Mouse (Mus musculus) testis, adult 2 months (tissue): ENCODE results near the gene Rnf31. TPM values are rescaled to one million over a fixed set of nuclear protein-coding genes. Genes with fewer than 3 reads are reported as not detected.

Experiments
- H3K27ac ChIP-seq: fragments of 200-500 bp; 2 replicates; pipeline ENCODE4 v1.5.1; 2012; ENCODE audit warnings: low read depth, low read length; ENCODE audit not compliant: control insufficient read depth, insufficient read depth
- H3K27me3 ChIP-seq: fragments of 200-500 bp; 2 replicates; pipeline ENCODE4 v1.6.1; 2012; ENCODE audit warnings: mild to moderate bottlenecking, low read length, moderate library complexity; ENCODE audit not compliant: control insufficient read depth, insufficient read depth
- H3K36me3 ChIP-seq: fragments of 200-500 bp; 2 replicates; pipeline ENCODE4 v1.6.1; 2012; ENCODE audit warnings: mild to moderate bottlenecking, low read length; ENCODE audit not compliant: control insufficient read depth, insufficient read depth
- H3K4me1 ChIP-seq: fragments of 200-500 bp; 2 replicates; pipeline ENCODE4 v1.6.1; 2012; ENCODE audit warnings: low read length; ENCODE audit not compliant: control insufficient read depth, insufficient read depth
- H3K4me3 ChIP-seq: fragments of 200-500 bp; 2 replicates; pipeline ENCODE4 v1.5.1; 2012; ENCODE audit warnings: low read depth, mild to moderate bottlenecking, low read length, moderate library complexity, mixed read lengths; ENCODE audit not compliant: control insufficient read depth
- CTCF ChIP-seq: fragments of 200-500 bp; IDR thresholded peaks from 2 replicates; pipeline ENCODE4 v1.5.1; 2012; ENCODE audit warnings: low read depth, mild to moderate bottlenecking, inconsistent platforms, low read length, moderate library complexity; ENCODE audit not compliant: control insufficient read depth, insufficient read depth, insufficient replicate concordance
- POLR2A ChIP-seq: fragments of 200-500 bp; IDR thresholded peaks from 2 replicates; pipeline ENCODE4 v1.6.1; 2012; ENCODE audit warnings: low read depth, mild to moderate bottlenecking, inconsistent platforms, low read length, moderate library complexity; ENCODE audit not compliant: control insufficient read depth
- polyA plus RNA-seq: library from polyadenylated mRNA; depleted of rRNA; stranded (reverse); fragments of >200 nt; gene quantifications from 2 replicates; pipeline ENCODE4 v1.2.3, GENCODE M21; 2012

The Rnf31 gene
- polyA plus RNA-seq, 1 experiment = 7.8 TPM

DNA sequence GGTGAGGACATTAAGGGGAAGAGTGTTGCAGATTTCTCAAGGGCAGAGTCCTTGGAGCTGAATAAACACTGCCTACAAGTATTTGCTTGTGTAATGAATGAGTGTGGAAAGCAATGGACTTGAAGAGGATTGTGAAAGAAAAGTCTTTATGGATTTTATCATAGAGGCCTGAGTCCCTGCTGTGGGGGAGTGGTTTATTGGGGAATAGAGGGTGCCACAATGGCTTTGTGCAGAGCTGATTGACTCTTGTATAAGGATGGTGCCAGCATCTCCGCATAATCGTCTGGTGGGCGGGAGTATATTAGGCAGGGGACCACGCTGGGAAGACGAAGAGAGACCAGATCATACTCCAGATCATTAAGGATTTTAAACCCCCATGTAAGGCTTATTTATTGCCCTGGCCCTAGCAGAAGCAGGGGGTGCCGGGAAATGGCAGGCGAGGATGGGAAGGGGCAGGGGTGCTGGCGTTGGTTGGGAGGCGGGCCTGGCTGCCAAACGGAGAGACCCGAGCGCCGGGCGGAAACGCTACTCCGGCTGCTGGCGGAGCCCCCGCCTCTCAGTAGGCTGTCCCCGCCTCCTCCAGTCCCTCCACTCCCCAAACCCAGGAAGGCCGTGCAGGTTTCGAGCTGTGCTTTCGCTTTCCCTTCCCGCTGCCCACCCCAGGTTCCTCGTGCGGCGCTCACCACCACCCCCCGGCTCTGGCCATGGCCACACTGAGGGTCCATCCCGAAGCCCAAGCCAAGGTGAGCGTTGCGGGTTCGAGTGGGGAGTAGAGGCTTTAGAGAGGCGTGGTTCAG lies 13.4 kb upstream of the Rnf31 start, which contains the start of gene Psme1:
TSS of gene Psme1 (plus strand) at position 253 of the 797 bp plus-strand sequence.
- Histone ChIP-seq H3K4me1 (peaks cover 23% of the 10 kb centered on the region), H3K4me3 (peak within 1 kb of the TSS; percentile 67), H3K27ac (peak within 1 kb of the TSS; percentile 34), H3K36me3 (no peaks in the 10 kb centered on the region), H3K27me3 (no peaks in the 10 kb centered on the region)
- TF ChIP-seq POLR2A (peak; percentile 56), CTCF (no peak)

DNA sequence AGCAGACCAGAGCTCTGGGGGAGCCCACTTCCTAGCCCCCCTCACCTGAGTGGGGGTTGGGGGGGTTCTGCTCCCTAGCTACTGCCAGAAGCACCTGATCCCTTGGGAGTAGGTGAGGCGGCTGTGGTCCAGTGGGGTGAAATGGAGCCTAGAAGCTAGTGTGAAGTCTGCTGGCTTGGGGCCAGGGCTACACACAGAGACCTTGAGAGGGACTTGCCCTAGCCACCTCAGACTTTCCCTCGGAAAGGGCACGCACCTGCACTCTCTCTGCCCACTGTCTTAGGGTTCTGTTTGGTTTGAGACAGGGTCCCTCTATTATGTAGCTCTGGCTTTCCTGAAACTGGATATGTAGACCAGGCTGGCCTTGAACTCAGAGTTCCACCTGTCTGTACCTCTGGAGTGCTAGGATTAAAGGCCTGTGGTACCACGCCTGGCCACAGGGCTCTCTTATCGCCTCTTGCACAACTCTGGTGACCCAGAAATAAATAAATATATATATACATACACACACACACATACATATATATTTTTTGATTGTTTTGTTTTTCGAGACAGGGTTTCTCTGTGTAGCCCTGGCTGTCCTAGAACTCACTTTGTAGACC lies 12.7 kb upstream of the Rnf31 start:
- Histone ChIP-seq H3K36me3 (no peaks in the 10 kb centered on the region), H3K4me3 (peak overlapping the region; percentile 67), H3K27ac (peak overlapping the region; percentile 34), H3K4me1 (peaks cover 23% of the 10 kb centered on the region), H3K27me3 (no peaks in the 10 kb centered on the region)
- TF ChIP-seq CTCF (no peak), POLR2A (no peak)

DNA sequence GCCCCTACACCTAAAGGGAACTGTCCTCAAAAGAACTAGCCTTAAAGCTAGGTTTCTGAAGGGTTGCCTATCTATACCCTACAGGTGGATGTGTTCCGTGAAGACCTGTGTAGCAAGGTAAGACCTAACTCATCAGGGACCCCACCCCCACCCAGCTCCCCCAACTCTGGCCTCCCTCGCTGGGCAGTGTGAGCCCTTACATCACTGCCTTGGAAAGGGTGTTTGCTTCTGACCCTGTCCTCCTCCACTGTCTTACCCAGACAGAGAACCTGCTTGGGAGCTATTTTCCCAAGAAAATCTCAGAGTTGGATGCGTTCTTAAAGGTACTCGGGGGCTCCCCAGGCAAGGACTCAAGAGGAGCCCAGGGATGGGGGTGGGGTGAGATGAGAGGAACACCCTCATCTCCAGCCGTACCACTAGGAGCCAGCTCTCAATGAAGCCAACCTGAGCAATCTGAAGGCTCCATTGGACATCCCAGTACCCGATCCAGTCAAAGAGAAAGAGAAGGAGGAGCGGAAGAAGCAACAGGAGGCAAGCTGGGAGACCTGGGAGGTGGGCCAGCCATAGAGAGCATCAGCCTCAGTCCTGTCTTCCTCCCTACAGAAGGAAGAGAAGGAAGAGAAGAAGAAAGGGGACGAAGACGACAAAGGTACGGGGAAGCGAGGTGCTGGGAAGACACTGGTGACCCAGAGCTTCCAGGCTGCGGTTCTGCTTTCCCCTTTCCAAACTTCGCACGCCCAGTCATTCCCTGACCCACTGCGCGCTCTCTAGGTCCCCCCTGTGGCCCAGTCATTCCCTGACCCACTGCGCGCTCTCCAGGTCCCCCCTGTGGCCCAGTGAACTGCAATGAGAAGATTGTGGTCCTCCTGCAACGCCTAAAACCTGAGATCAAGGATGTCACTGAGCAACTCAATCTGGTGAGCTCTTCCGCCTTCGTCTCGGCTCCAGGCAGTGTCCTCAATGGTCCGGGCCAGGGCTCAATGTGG lies 11.7 kb upstream of the Rnf31 start:
- Histone ChIP-seq H3K4me1 (peaks cover 26% of the 10 kb centered on the region), H3K36me3 (no peaks in the 10 kb centered on the region), H3K27ac (no peak overlapping the region), H3K4me3 (no peak overlapping the region), H3K27me3 (no peaks in the 10 kb centered on the region)
- no peak for TF ChIP-seq POLR2A
- TF ChIP-seq CTCF = no peak

DNA sequence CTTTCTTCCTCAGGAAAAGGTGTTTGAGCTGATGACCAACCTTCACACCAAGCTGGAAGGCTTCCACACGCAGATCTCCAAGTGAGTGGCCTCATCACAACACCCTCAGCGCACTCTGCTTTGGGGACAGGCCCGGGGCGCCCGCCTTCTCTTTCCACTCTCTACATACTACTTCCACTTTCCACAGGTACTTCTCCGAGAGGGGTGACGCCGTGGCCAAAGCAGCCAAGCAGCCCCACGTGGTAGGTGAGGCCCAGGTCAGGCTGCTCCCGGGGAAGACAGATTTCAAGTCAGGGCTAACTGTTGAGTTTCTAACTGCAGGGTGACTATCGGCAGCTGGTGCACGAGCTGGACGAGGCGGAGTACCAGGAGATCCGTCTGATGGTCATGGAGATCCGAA lies 10.8 kb upstream of the Rnf31 start:
- Histone ChIP-seq H3K4me3 (no peak overlapping the region), H3K27ac (no peak overlapping the region), H3K4me1 (peaks cover 20% of the 10 kb centered on the region), H3K27me3 (no peaks in the 10 kb centered on the region), H3K36me3 (no peaks in the 10 kb centered on the region)
- no peak for TF ChIP-seq CTCF

DNA sequence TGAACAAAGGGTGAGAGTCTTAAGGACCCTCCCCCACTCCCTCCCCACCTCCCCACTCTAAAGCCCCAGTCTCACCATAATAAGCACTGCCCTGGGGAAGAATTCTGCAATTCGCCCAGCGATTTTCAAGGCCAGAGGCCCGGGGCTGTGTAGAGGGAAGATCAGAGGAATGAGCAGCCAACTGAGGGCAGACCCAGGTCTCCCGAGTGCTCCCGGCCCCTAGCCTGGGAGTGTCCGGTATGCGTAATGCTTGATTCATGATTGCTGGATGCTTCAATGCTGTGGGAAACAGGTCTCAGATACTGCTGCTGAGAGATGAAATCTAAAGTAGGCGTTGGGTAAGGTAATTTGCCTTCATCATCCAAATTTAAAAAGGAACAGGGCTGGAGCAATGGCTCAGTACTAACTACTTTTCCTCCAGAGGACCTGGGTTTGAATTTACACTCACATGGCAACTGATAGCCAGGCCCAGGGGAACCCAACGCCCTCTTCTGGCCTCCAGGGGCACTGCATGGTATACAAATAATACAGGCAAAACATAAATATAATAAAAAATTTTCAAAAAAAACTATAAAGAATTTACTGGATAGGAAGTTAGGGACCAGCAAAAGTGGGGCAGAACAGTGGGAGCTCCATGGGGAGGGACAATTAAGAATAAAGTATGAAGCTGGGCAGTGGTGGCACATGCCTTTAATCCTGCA lies 9.4 kb upstream of the Rnf31 start:
- Histone ChIP-seq H3K27me3 (no peaks in the 10 kb centered on the region), H3K27ac (no peak overlapping the region), H3K4me1 (peaks cover 9% of the 10 kb centered on the region), H3K4me3 (no peak overlapping the region), H3K36me3 (no peaks in the 10 kb centered on the region)
- peak; percentile 36; the same call in 1 of the 2 replicates for TF ChIP-seq CTCF
- no peak for TF ChIP-seq POLR2A

DNA sequence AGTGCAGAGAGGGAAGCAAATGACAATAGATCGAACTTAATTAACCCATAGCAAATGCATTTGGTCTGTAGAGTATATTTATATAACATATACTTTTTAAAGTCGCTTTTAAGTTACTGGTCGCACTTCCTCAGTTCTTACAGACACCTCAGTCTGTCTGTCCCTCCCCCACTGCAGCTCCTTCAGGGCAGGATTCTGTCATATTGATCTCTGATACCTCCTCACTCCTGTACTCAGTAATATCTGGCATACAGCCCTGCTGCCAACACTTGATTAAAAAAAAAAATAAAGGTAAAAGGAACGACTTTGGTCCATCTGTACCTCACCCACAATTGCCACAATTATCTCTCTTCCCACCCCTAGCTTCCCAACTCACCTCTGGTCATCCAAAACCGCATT lies 7.2 kb upstream of the Rnf31 start:
- Histone ChIP-seq H3K27me3 (no peaks in the 10 kb centered on the region), H3K4me1 (peaks cover 3% of the 10 kb centered on the region), H3K27ac (no peak overlapping the region), H3K4me3 (peak overlapping the region; percentile 84), H3K36me3 (no peaks in the 10 kb centered on the region)
- TF ChIP-seq POLR2A (no peak), CTCF (no peak)
